Mouse (Mus musculus): ENCODE data around the gene Lrrc3c. TPM values are rescaled to one million over a fixed set of nuclear protein-coding genes. Genes with fewer than 3 reads are reported as not detected.

The Lrrc3c gene
- polyA plus RNA-seq, 1 experiment from 2014 or later: not detected

DNA sequence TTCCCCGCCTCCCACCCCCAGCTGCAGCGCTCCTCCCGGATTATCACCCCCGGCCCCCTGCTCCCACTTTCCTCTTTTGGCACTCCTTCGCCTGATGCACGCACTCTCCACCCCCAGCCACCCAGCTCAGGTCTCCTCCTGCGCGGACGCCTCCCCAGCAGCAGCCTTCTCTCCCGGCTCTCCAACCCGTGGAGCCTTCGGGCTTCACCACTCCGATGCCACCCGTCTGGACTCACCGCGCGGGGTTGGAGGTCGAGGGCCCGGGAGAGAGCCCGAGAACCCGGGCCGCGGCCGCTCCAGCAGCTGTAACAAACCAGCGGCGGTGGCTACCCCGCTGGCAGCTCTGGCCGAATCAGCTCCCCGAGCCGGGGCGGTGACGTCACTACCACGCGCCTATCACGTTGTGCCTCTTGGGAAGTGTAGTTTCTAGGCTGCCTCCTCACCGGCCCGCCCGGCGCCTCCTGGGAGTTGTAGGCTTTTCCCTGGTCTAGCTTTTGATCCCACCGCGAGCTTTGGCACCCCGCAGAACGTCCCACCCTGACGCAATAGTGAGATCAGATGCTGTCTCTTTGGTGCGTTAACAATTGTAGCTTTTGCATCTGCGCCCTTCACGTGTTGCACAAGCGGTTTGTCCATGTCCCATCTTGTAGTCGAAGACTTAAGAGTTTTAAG lies 11.1 kb upstream of the Lrrc3c start, which contains the start of gene Ormdl3:
Ormdl3 (minus strand) TSS at position 477 of the 672 bp plus-strand sequence.
- peaks cover 38 to 63% of the 10 kb centered on the region in 2 experiments for H3K4me1 ChIP-seq (ENCODE audit: control insufficient read depth in 2 of 2, insufficient read depth in 2 of 2, low read length in 2 of 2)
- peak; percentile 88 for ATAC-seq (ENCODE audit: insufficient number of reproducible peaks, insufficient read depth, low FRiP score, low read depth)
- peak within 1 kb of the TSS; percentile 71 for H3K4me2 ChIP-seq (ENCODE audit: low read length)
- H3K27me3 ChIP-seq (ENCODE audit: control insufficient read depth, insufficient read depth, low read length): no peaks in the 10 kb centered on the region
- peaks cover 18% of the 10 kb centered on the region for H3K36me3 ChIP-seq (ENCODE audit: control insufficient read depth, insufficient read depth, low read length)
- H3K27ac ChIP-seq (replicated peaks in 1 of 2; ENCODE audit: control insufficient read depth in 1 of 2, insufficient read depth in 1 of 2, low read depth in 2 of 2, low read length in 2 of 2): peak within 1 kb of the TSS; percentile 95 to 97
- under 1% methylated on average over 49 of the region's 49 CpGs for WGBS
- H3K4me3 ChIP-seq (ENCODE audit: control insufficient read depth in 1 of 2, insufficient read depth in 1 of 2, low read depth in 1 of 2, low read length in 2 of 2): peak within 1 kb of the TSS; percentile 70 to 80
- H3K9me3 ChIP-seq (ENCODE audit: control insufficient read depth, low read length): no peaks in the 10 kb centered on the region
- peak within 1 kb of the TSS; percentile 86 for H3K9ac ChIP-seq (ENCODE audit: low read length)

GRCm38 (mm10) chr11:98587684-98588546 lies 10.2 kb upstream of the Lrrc3c start:
- 5% methylated on average over 20 of the region's 20 CpGs for WGBS

DNA sequence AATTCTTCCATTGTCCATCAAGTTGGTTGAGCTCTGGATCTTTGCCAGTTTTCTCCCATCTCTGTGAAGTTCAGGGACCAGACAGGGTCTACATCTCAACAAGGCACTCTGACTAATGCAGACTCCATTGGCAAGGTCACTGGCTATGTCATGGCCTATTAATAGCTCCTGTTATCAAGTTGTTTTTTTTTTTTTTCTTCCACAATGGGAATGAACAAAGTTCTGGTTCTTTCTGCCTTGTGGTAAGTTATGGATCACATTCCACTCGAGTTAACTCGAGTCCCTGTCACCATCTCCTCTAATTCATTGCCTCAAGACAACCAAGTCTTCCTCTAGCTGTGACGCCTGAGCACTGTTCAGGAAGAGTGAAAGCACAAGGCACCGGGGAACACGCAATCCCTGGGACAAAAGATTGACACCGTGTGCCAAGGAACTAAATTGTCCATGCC lies 9.2 kb upstream of the Lrrc3c start:
- Histone ChIP-seq H3K36me3 (ENCODE audit: control insufficient read depth, insufficient read depth, low read length) (peaks cover under 1% of the 10 kb centered on the region; the same call in 1 of the 2 replicates), H3K9me3 (ENCODE audit: control insufficient read depth, low read length) (no peaks in the 10 kb centered on the region), H3K9ac (ENCODE audit: low read length) (peak overlapping the region; percentile 55), H3K27ac (replicated peaks in 1 of 2; ENCODE audit: control insufficient read depth in 1 of 2, insufficient read depth in 1 of 2, low read depth in 2 of 2, low read length in 2 of 2) (peak overlapping the region; percentile 95 to 97), H3K4me2 (ENCODE audit: low read length) (peak overlapping the region; percentile 71), H3K27me3 (ENCODE audit: control insufficient read depth, insufficient read depth, low read length) (no peaks in the 10 kb centered on the region), H3K4me1 (ENCODE audit: control insufficient read depth in 2 of 2, insufficient read depth in 2 of 2, low read length in 2 of 2) (peaks cover 43 to 59% of the 10 kb centered on the region in 2 experiments), H3K4me3 (ENCODE audit: control insufficient read depth in 1 of 2, insufficient read depth in 1 of 2, low read depth in 1 of 2, low read length in 2 of 2) (peak overlapping the region in 1 of 2 experiments; percentile 21; a peak in 2 of 4 replicates)
- WGBS: 19% methylated on average over 6 of the region's 6 CpGs
- ATAC-seq (ENCODE audit: insufficient number of reproducible peaks, insufficient read depth, low FRiP score, low read depth): no peak

More at GRCm38 (mm10) chr11:98587684-98588546, 10.2 kb upstream of the Lrrc3c start:
- no peaks in the 10 kb centered on the region for H3K9me3 ChIP-seq (ENCODE audit: control insufficient read depth, low read length)
- H3K9ac ChIP-seq (ENCODE audit: low read length): peak overlapping the region; percentile 86
- peaks cover 43 to 68% of the 10 kb centered on the region in 2 experiments for H3K4me1 ChIP-seq (ENCODE audit: control insufficient read depth in 2 of 2, insufficient read depth in 2 of 2, low read length in 2 of 2)
- H3K27ac ChIP-seq (replicated peaks in 1 of 2; ENCODE audit: control insufficient read depth in 1 of 2, insufficient read depth in 1 of 2, low read depth in 2 of 2, low read length in 2 of 2): peak overlapping the region; percentile 95 to 97
- no peaks in the 10 kb centered on the region for H3K27me3 ChIP-seq (ENCODE audit: control insufficient read depth, insufficient read depth, low read length)
- H3K4me3 ChIP-seq (ENCODE audit: control insufficient read depth in 1 of 2, insufficient read depth in 1 of 2, low read depth in 1 of 2, low read length in 2 of 2): peak overlapping the region; percentile 24 to 70
- H3K36me3 ChIP-seq (ENCODE audit: control insufficient read depth, insufficient read depth, low read length): peaks cover 10% of the 10 kb centered on the region
- peak overlapping the region; percentile 71 for H3K4me2 ChIP-seq (ENCODE audit: low read length)
- ATAC-seq (ENCODE audit: insufficient number of reproducible peaks, insufficient read depth, low FRiP score, low read depth): peak; percentile 51

- H3K27me3 ChIP-seq (ENCODE audit: control insufficient read depth, insufficient read depth, low read length): no peaks in the 10 kb centered on the region
- no peaks in the 10 kb centered on the region for H3K36me3 ChIP-seq (ENCODE audit: control insufficient read depth, insufficient read depth, low read length)
- peaks cover 41 to 54% of the 10 kb centered on the region in 2 experiments for H3K4me1 ChIP-seq (ENCODE audit: control insufficient read depth in 2 of 2, insufficient read depth in 2 of 2, low read length in 2 of 2)
- no peak overlapping the region for H3K9ac ChIP-seq (ENCODE audit: low read length)
- WGBS: 63% methylated on average over 8 of the region's 8 CpGs
- H3K9me3 ChIP-seq (ENCODE audit: control insufficient read depth, low read length): no peaks in the 10 kb centered on the region
- ATAC-seq (ENCODE audit: insufficient number of reproducible peaks, insufficient read depth, low FRiP score, low read depth): no peak
- H3K4me2 ChIP-seq (ENCODE audit: low read length): peak overlapping the region; percentile 71
- peak overlapping the region; percentile 95 to 97 for H3K27ac ChIP-seq (replicated peaks in 1 of 2; ENCODE audit: control insufficient read depth in 1 of 2, insufficient read depth in 1 of 2, low read depth in 2 of 2, low read length in 2 of 2)
- H3K4me3 ChIP-seq (ENCODE audit: control insufficient read depth in 1 of 2, insufficient read depth in 1 of 2, low read depth in 1 of 2, low read length in 2 of 2): no peak overlapping the region
Measured at GRCm38 (mm10) chr11:98589306-98589705, 8.8 kb upstream of the Lrrc3c start.

GRCm38 (mm10) chr11:98590548-98591445 lies 7.3 kb upstream of the Lrrc3c start:
- Histone ChIP-seq H3K36me3 (ENCODE audit: control insufficient read depth, insufficient read depth, low read length) (no peaks in the 10 kb centered on the region), H3K27ac (replicated peaks in 1 of 2; ENCODE audit: control insufficient read depth in 1 of 2, insufficient read depth in 1 of 2, low read depth in 2 of 2, low read length in 2 of 2) (no peak overlapping the region; a peak in 1 of 4 replicates), H3K9me3 (ENCODE audit: control insufficient read depth, low read length) (no peaks in the 10 kb centered on the region), H3K4me1 (ENCODE audit: control insufficient read depth in 2 of 2, insufficient read depth in 2 of 2, low read length in 2 of 2) (peaks cover 30 to 39% of the 10 kb centered on the region in 2 experiments), H3K4me3 (ENCODE audit: control insufficient read depth in 1 of 2, insufficient read depth in 1 of 2, low read depth in 1 of 2, low read length in 2 of 2) (no peak overlapping the region), H3K9ac (ENCODE audit: low read length) (no peak overlapping the region), H3K4me2 (ENCODE audit: low read length) (no peak overlapping the region), H3K27me3 (ENCODE audit: control insufficient read depth, insufficient read depth, low read length) (no peaks in the 10 kb centered on the region)
- 80% methylated on average over 19 of the region's 19 CpGs for WGBS
- no peak for ATAC-seq (ENCODE audit: insufficient number of reproducible peaks, insufficient read depth, low FRiP score, low read depth)

DNA sequence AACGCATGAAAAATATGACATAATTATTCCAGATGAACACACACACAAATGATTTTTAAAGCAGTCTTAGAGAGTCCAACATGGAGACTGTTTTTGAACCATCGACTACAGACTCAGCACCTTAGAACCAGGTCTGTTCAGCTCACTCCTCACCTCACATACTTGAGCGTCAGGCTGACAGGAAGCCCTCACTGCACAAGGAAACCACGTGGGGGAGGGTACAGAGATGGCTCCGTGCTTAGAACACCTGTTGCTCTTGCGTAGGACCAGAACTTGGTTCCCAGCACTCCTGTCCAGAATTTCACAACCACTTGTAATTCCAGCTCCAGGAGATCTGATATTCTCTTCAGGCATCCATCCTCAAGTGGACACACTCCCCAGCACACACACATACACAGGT lies 3.1 kb upstream of the Lrrc3c start:
- no peak overlapping the region for H3K4me2 ChIP-seq (ENCODE audit: low read length)
- no peak for ATAC-seq (ENCODE audit: insufficient number of reproducible peaks, insufficient read depth, low FRiP score, low read depth)
- peaks cover 15 to 22% of the 10 kb centered on the region in 2 experiments for H3K4me1 ChIP-seq (ENCODE audit: control insufficient read depth in 2 of 2, insufficient read depth in 2 of 2, low read length in 2 of 2)
- peaks cover 2% of the 10 kb centered on the region; the same call in 1 of the 2 replicates for H3K27me3 ChIP-seq (ENCODE audit: control insufficient read depth, insufficient read depth, low read length)
- WGBS: 81% methylated on average over 6 of the region's 6 CpGs
- no peak overlapping the region for H3K4me3 ChIP-seq (ENCODE audit: control insufficient read depth in 1 of 2, insufficient read depth in 1 of 2, low read depth in 1 of 2, low read length in 2 of 2)
- no peak overlapping the region for H3K27ac ChIP-seq (replicated peaks in 1 of 2; ENCODE audit: control insufficient read depth in 1 of 2, insufficient read depth in 1 of 2, low read depth in 2 of 2, low read length in 2 of 2)
- H3K9ac ChIP-seq (ENCODE audit: low read length): no peak overlapping the region
- H3K36me3 ChIP-seq (ENCODE audit: control insufficient read depth, insufficient read depth, low read length): no peaks in the 10 kb centered on the region
- H3K9me3 ChIP-seq (ENCODE audit: control insufficient read depth, low read length): no peaks in the 10 kb centered on the region

GRCm38 (mm10) chr11:98595473-98595872 lies 2.6 kb upstream of the Lrrc3c start:
- WGBS: 68% methylated on average over 10 of the region's 10 CpGs
- Histone ChIP-seq H3K27me3 (ENCODE audit: control insufficient read depth, insufficient read depth, low read length) (peaks cover 2% of the 10 kb centered on the region; the same call in 1 of the 2 replicates), H3K9ac (ENCODE audit: low read length) (no peak overlapping the region), H3K4me2 (ENCODE audit: low read length) (no peak overlapping the region), H3K4me1 (ENCODE audit: control insufficient read depth in 2 of 2, insufficient read depth in 2 of 2, low read length in 2 of 2) (peaks cover 15 to 22% of the 10 kb centered on the region in 2 experiments), H3K27ac (replicated peaks in 1 of 2; ENCODE audit: control insufficient read depth in 1 of 2, insufficient read depth in 1 of 2, low read depth in 2 of 2, low read length in 2 of 2) (no peak overlapping the region), H3K9me3 (ENCODE audit: control insufficient read depth, low read length) (no peaks in the 10 kb centered on the region), H3K36me3 (ENCODE audit: control insufficient read depth, insufficient read depth, low read length) (no peaks in the 10 kb centered on the region), H3K4me3 (ENCODE audit: control insufficient read depth in 1 of 2, insufficient read depth in 1 of 2, low read depth in 1 of 2, low read length in 2 of 2) (no peak overlapping the region)
- ATAC-seq (ENCODE audit: insufficient number of reproducible peaks, insufficient read depth, low FRiP score, low read depth): no peak
